Mouse (Mus musculus) mature B cell (primary cell): ENCODE measurements around the gene Tfpi.

ENCODE experiments used
- in situ Hi-C: fragments of 300-500 bp; cut with MboI; formaldehyde crosslinking; loops from 2 replicates; pipeline ENCODE4 v1.14.3; 2019

The Tfpi gene

DNA sequence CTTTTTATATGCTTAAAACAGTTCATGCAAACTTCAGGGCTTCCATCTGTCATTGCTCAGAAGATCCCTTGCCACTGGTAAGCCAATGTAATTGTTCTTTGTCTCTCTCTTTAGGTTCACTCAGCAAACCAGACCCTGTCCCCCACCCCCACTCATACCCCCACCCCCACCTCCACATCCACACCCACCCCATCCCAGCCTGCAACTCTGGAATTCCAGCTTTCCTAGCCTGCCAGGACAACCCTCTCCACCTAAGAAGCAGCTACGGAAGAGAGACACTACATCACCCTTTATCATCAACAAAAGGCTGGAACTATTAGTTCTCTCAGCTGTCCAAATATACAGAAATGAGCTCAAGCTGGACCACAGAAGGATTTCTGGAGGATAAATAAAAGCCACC lies 974 bp downstream of the Tfpi start:
- in situ Hi-C loops: loop anchor here (25.0 kb wide), 1 partner anchor 562 kb away; the partner anchor contains the start of genes P2rx3, Ssrp1 and Tnks1bp1

GRCm38 (mm10) chr2:84474651-84475050 lies 1.9 kb downstream of the Tfpi start:
- in situ Hi-C loops: loop anchor here (25.0 kb wide), 1 partner anchor 563 kb away; the partner anchor contains the start of genes P2rx3, Ssrp1 and Tnks1bp1

- in situ Hi-C loops: no loop called here
Measured at GRCm38 (mm10) chr2:84473941-84474530, 2.5 kb downstream of the Tfpi start.

- in situ Hi-C loops: loop anchor here (10.0 kb wide), 1 partner anchor 197 kb away; no protein-coding TSS in a partner anchor
Measured at GRCm38 (mm10) chr2:84467391-84467790, 9.2 kb downstream of the Tfpi start.

GRCm38 (mm10) chr2:84464956-84465355 lies 11.6 kb downstream of the Tfpi start:
- in situ Hi-C loops: loop anchor here (10.0 kb wide), 1 partner anchor 200 kb away; no protein-coding TSS in a partner anchor

DNA sequence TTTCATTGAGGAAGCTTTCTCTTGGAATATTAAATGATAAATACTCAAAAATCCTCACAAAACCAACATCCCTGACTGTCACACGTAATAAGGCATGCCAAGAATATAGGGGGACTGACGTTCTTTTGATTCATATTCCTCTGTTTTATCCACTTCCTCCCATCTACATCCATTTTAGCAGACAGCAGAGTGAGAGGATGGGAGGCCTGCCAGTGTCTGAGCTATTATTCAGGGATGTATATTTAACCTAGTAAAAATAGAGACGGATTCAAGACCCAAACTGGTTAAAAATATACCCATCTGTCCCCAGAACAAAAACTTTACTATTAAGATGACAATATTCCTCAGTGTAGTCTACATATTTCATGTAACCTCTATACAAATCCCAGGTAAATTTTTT lies 14.2 kb downstream of the Tfpi start:
- in situ Hi-C loops: loop anchor here (10.0 kb wide), 1 partner anchor 202 kb away; no protein-coding TSS in a partner anchor

DNA sequence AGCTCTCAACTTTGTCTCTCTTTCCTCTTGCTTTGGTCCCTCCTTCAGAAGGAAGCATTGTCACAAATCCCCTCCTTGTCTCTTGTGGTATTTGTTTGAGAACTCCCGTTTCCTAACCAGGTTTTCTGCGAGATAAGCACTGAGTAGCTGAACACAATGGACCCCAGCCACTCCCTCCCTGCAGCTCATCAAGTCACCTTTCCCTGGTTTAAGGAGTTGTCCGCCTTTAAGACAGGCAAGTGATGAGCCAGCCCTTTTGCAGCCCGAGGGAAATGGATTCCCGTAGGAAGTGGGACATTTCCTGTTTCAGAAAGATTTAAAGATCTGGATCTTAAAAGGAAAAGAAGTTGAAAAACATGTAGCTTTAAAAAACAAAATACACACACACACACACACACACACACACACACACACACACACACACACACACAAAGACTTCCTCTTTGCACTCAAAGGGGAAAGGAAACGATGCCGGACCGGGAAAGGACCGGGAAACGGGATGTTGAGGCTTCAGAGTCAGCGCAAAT lies 16.9 kb downstream of the Tfpi start:
- in situ Hi-C loops: loop anchor here (10.0 kb wide), 1 partner anchor 205 kb away; no protein-coding TSS in a partner anchor

GRCm38 (mm10) chr2:84457221-84457620 lies 19.4 kb downstream of the Tfpi start:
- in situ Hi-C loops: no loop called here

- in situ Hi-C loops: no loop called here
Measured at GRCm38 (mm10) chr2:84455236-84455799, 21.3 kb downstream of the Tfpi start.

DNA sequence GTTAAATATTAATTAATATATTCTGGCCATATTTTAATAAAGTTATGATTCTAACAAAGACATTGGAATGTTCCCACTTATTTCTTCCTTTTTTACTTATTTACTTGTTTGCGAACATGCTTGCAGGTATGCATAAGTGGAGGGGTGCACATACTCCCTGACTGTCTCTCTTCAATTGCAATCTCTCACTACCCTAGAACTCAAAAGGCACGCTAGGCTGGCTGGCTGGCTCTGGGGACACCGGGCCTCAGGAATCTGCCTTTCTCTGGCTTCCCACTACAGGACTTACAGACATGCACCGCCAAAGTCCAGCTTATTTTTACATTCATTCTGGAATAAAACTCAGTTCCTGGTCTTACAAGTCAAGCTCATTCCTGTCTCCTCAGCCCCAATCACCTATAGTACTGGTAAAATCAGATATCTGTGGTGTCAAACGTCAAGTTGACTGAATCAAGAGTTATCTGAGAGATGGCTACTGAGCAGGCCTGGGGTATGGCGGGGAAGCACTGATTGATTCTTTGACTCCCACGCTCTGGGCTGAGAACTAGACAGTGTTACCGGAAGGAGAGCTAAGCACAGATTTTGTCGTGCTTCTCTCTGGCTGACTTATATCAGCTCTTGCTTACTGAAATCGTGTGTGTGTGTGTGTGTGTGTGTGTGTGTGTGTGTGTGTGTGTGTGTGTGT lies 21.9 kb downstream of the Tfpi start:
- in situ Hi-C loops: no loop called here

GRCm38 (mm10) chr2:84454051-84454450 lies 22.5 kb downstream of the Tfpi start:
- in situ Hi-C loops: no loop called here

DNA sequence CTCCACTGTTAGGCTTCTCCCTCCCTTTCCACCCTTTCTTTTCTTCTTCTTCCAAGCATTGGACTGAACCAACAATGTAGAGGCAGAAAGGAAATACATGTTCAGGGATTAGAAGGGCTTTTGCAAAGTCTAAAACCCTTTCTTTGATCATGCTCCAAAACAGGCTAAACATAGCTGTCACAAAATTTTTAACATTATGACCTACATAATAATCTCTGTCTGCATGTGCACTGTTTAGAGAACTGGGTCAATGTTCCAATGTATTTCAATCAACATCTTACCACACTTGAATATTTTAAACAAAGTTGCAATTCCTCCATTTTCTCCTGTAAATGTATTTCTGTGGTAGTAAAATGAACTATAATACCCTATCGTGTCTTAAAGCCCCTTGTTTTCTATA lies 31.1 kb downstream of the Tfpi start:
- in situ Hi-C loops: loop anchor here (25.0 kb wide), 2 partner anchors 433 to 808 kb away; partner anchors contain the start of gene Zc3h15

DNA sequence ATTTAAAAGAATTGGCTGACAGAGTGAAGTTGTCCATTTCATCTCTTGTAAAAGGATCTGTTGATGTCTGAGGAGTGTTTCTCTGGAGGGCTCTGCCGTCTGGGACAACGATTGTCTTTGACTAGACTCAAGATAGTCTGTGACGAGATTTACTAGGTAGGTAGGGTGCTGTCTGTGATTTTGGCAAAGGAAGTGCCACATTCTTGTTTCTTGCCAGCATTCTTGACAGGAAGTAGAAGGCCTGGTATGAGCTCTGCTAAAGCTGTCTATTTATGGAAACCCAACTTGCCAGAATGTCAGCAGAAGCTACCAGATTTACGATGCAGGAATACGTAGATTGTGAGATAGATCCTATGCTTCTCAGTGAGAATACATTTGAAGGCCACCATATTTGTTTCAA lies 34.6 kb downstream of the Tfpi start:
- in situ Hi-C loops: loop anchor here (25.0 kb wide), 2 partner anchors 430 to 805 kb away; partner anchors contain the start of gene Zc3h15

DNA sequence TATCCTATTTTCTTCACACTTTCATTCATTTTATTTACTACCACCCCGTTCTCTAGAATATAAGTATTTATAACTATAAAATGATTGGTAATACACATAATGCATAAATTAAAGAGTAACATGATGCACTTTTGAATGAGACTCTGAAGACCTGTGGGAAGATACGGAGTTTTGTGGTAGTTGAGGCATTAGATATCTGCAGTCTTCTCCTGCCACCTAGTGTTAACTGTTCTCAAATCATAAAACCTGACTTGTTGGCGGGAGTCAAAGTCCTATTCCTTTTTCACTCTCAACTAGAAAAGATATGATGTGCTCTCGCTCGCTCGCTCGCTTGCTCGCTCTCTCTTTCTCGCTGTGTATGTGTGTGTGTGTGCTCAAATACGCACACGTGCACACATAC lies 46.9 kb downstream of the Tfpi start:
- in situ Hi-C loops: loop anchor here (25.0 kb wide), 2 partner anchors 417 to 792 kb away; partner anchors contain the start of gene Zc3h15

DNA sequence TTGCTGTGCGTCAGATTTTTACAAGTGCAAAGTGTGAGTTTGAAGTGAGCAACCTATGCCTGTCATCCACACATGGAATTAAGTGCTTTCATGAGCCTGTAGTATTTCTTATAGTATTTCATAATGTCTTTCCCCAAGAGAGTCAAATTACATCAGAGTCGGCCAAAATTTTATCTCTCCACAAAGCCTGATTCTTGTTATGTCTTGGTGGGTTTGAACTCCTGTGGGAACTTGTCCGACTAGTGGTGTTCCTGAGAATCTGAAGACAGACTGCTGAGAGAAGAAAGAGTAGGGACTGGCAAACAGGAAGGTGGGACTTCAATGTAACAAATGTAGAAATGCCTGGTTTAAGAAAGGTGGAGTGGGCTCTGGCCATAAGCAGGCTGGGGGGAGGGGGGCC lies 47.7 kb downstream of the Tfpi start:
- in situ Hi-C loops: loop anchor here (25.0 kb wide), 2 partner anchors 417 to 792 kb away; partner anchors contain the start of gene Zc3h15

GRCm38 (mm10) chr2:84426531-84426930 lies 50.0 kb downstream of the Tfpi start:
- in situ Hi-C loops: loop anchor here (25.0 kb wide), 2 partner anchors 414 to 789 kb away; partner anchors contain the start of gene Zc3h15

- in situ Hi-C loops: loop anchor here (25.0 kb wide), 2 partner anchors 413 to 788 kb away; partner anchors contain the start of gene Zc3h15
Measured at GRCm38 (mm10) chr2:84425138-84425537, 51.4 kb downstream of the Tfpi start, which contains the start of gene Calcrl. Gene Calcrl (minus strand): TSS chr2:84425411.

DNA sequence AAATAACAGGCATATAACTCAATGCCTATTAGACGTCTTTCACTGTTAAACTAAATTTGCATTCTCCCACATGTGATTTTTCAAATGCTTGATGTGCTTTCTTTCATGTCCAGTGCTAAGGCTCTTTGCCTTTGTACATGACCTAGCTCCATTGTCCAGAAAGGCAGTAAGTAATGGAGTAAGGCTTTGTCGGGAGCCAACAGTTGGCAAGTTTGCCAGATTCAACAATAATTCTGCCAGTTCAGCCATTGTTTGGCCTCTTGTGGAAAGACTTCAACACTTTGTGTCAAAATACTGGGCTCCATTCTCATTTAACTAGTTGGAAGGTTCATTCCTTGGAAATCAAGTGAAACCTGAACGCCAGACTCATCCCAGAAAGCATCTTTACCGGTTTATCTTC lies 60.1 kb downstream of the Tfpi start:
- in situ Hi-C loops: no loop called here

- in situ Hi-C loops: no loop called here
Measured at GRCm38 (mm10) chr2:84409796-84410592, 66.6 kb downstream of the Tfpi start.

- in situ Hi-C loops: no loop called here
Measured at GRCm38 (mm10) chr2:84404834-84405233, 71.7 kb downstream of the Tfpi start.

- in situ Hi-C loops: no loop called here
Measured at GRCm38 (mm10) chr2:84402713-84403112, 73.9 kb downstream of the Tfpi start.
